Mouse (Mus musculus): ENCODE data around the gene Gm17455. TPM values are rescaled to one million over a fixed set of nuclear protein-coding genes. Genes with fewer than 3 reads are reported as not detected.

Gene Gm17455
- polyA plus RNA-seq, 1 experiment from 2014 or later = 1.0 TPM

DNA sequence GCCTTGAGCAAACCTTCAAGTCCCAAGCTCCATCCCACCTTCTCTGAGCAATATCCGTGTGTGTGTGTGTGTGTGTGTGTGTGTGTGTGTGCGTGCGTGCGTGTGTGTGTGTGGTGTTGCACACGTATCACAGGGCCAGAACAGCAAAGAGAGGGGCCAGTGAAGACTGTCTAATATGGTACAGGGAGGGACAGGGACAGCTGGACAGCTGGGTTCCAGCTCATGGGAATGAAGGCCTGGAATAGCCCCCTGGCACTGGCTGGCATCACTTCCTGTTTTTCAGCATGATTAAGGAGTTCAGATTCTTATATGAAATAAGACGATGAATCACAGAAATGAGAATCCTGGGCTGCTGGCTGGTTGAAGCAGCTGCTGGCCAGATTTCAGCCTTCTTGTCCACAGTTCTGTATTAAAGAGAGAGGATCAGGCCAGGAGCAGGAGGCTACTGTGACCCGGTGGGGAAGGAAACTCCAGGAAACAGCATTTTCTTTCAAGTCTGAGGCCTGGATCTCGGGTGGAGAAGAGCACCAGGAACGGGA lies 20.0 kb upstream of the Gm17455 start:
- Histone ChIP-seq H3K27ac (no peak overlapping the region), H3K4me1 (peaks cover 22% of the 10 kb centered on the region), H3K4me2 (replicated peaks) (no peak overlapping the region), H3K27me3 (no peaks in the 10 kb centered on the region), H3K36me3 (no peaks in the 10 kb centered on the region), H3K4me3 (no peak overlapping the region), H3K9ac (no peak overlapping the region; the same call in 1 of the 2 replicates), H3K9me3 (no peaks in the 10 kb centered on the region)
- 69% methylated on average over 9 of the region's 9 CpGs for WGBS
- ATAC-seq (ENCODE audit: low FRiP score, low read depth) = no peak

DNA sequence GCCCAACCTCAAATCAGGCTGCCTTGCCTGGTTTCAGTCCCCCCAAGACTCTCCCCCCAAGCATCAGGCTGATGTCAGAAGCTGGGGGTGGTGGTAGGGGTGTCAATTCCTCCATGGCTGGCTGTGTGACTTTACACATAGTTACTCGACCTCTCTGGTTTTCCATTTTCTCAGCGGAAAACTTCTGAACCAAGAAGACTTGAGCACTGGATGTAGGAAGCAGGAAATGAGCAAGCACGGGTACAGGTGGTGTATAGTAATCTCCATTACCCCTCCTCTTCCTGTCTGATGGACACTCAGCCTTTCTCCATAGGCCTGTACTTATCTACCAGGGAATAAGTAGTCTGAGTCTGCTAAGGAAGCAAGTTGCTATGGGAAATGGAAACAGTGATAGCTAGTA lies 19.3 kb upstream of the Gm17455 start:
- 68% methylated on average over 3 of the region's 3 CpGs for WGBS
- H3K4me1 ChIP-seq = peaks cover 22% of the 10 kb centered on the region

DNA sequence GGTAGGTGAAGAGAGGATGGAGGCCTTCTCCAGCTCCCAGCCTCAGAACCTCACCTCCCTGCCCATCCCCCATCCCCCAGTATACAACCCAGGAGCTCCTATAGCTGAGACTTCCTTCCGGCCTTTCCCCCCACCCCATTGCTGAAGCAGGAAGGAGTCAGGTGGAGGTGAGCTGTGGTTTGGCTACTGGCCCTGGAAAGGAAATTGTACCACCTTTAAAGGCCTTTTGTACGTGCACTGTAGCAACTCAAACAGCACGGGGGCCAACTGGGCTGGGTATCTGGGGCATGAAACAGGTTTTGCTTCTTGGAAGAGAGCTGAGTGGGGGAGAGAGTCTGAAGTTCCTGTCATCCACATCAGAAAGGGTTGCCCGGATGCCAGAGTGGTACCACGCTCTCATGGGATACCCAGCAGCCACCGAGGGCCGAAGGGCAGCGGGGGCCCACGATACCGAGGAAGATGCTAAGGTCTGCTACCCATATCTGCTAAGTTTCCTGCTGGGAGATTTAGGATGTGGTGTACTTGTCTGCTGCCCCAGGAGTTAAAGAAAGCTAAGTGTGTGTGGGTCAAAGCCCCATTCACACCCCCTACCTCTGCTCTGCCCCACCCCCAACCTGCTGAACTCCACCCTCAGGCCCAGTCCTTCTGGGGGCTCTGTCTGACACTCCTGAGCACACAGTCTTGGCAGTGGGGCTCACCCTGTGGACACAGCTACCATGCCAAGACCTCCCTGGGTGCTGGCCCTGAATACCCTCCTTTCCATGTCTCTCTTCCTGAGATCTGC lies 18.2 kb upstream of the Gm17455 start:
- Histone ChIP-seq H3K4me2 (replicated peaks) (no peak overlapping the region), H3K9ac (peak overlapping the region; percentile 20; the same call in 1 of the 2 replicates), H3K27me3 (no peaks in the 10 kb centered on the region), H3K36me3 (no peaks in the 10 kb centered on the region), H3K4me1 (peaks cover 22% of the 10 kb centered on the region), H3K4me3 (no peak overlapping the region), H3K9me3 (no peaks in the 10 kb centered on the region), H3K27ac (peak overlapping the region; percentile 33; the same call in 1 of the 2 replicates)
- ATAC-seq (ENCODE audit: low FRiP score, low read depth) = no peak
- WGBS = 69% methylated on average over 10 of the region's 10 CpGs

More for the DNA sequence above, 19.3 kb upstream of the Gm17455 start:
- Histone ChIP-seq H3K4me3 (no peak overlapping the region), H3K9ac (no peak overlapping the region; the same call in 1 of the 2 replicates), H3K27me3 (no peaks in the 10 kb centered on the region), H3K36me3 (no peaks in the 10 kb centered on the region), H3K4me2 (replicated peaks) (no peak overlapping the region), H3K9me3 (no peaks in the 10 kb centered on the region), H3K27ac (no peak overlapping the region)
- no peak for ATAC-seq (ENCODE audit: low FRiP score, low read depth)

DNA sequence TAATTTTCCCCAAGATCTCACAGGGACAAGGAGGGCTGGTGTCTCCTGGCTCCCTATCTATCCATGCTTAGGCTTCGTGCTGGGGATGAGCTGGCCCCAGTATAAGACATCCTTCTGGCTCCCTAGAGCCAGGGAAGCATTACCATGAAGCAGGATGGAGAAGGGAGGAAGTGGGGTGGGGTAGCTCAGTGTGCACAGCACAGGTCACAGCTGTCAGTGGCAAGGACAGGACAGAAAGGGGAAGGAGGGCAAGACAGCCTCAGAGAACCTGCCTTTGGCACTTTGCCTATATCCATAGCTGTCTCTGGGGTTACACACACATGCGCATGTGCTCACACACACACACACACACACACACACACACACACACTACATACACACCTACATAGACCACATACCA lies 11.2 kb upstream of the Gm17455 start:
- no peaks in the 10 kb centered on the region for H3K9me3 ChIP-seq
- H3K9ac ChIP-seq = no peak overlapping the region
- H3K27me3 ChIP-seq = no peaks in the 10 kb centered on the region
- H3K4me2 ChIP-seq (replicated peaks) = no peak overlapping the region
- no peak overlapping the region for H3K27ac ChIP-seq
- no peak overlapping the region for H3K4me3 ChIP-seq
- ATAC-seq (ENCODE audit: low FRiP score, low read depth) = no peak
- no peaks in the 10 kb centered on the region for H3K36me3 ChIP-seq
- WGBS = 79% methylated on average over 2 of the region's 2 CpGs
- H3K4me1 ChIP-seq = 0 out of 2 replicates have a peak, but pooled peaks cover 7% of the 10 kb centered on the region

DNA sequence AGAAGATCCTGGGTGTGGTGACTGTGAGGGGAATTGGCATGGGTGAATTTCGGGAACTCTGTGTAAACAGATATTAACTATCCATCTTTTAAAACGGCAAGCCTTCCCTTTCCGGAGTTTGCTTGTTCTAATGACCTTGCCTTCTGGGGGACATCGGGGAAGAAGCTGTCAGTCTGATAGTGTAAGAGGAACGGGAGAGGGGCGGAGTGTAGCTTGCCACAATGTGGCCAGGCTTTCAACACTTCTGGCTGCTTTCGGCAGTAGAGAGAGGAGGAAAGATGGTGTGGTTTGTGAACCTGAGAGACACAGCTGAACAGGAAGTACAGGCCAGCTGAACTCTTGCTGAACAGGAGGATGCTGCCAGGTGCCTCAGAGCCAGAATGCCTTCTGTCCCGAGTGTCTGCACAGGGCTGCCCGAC lies 10.1 kb upstream of the Gm17455 start:
- ATAC-seq (ENCODE audit: low FRiP score, low read depth) = no peak
- Histone ChIP-seq H3K4me2 (replicated peaks) (no peak overlapping the region), H3K9ac (no peak overlapping the region), H3K36me3 (no peaks in the 10 kb centered on the region), H3K4me1 (0 out of 2 replicates have a peak, but pooled peaks cover 7% of the 10 kb centered on the region), H3K9me3 (no peaks in the 10 kb centered on the region), H3K27ac (no peak overlapping the region), H3K4me3 (no peak overlapping the region), H3K27me3 (no peaks in the 10 kb centered on the region)
- 45% methylated on average over 9 of the region's 9 CpGs for WGBS

DNA sequence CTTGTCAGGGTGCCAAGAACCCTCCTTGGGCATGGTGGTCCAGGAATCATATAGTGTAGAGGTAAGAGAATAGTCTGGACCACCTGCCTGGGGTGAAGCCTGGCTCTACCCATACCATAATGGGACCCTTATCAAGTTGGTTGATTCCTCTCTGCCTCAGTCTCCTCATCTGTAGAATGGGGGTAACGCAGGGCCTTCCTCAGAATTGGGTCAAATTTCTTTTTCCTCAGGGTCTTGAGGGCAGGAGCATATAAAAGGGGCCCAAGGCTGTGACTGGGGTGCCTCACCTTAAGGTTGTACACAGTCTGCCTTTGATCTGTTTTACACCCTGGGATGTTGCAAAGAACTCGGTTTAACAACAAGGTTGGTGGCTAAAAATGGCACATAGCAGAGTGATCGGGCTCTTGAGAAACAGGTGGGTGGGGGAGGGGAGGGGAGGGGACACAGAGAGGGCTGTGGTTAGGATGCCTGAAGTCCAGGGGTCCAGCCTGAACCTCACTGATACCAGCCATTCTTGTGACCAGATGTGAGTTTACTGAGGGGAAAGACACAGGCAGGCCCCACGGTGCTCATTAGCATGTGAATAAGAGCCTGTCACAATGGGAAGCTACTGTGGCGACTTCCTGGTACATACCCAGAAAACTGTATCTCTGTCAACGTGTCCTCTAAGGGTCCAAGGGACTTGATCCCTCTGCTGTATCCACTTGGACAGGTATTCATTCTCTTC lies 9.2 kb upstream of the Gm17455 start:
- Histone ChIP-seq H3K9me3 (no peaks in the 10 kb centered on the region), H3K27me3 (no peaks in the 10 kb centered on the region), H3K4me1 (0 out of 2 replicates have a peak, but pooled peaks cover 7% of the 10 kb centered on the region), H3K4me2 (replicated peaks) (no peak overlapping the region), H3K4me3 (no peak overlapping the region), H3K9ac (no peak overlapping the region), H3K27ac (no peak overlapping the region), H3K36me3 (no peaks in the 10 kb centered on the region)
- no peak for ATAC-seq (ENCODE audit: low FRiP score, low read depth)
- WGBS = 48% methylated on average over 6 of the region's 6 CpGs

DNA sequence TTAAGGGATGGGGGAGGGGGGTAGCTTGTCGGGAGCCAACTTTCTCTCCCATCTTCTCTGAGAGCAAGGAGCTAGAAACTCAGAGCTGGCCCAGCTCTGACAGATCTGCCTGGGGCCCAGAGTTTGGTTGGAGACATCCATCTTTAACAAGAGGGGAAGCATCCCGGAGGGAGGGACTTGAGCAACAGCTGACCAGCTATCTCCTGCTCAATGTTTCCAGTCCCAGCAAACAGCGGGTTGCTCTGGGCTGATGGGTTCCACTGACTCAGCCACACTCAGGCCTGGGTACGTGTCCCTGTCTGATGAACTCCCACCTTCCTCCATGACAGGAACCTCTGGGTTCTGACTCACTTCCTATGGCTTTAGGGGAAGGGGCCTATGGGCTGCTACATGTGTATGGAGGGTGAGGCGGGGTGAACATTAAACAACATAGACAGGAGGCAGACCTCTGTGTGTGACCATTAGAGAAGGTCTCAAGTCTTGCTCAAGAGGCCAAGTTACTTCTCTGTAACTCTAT lies 8.6 kb upstream of the Gm17455 start:
- ATAC-seq (ENCODE audit: low FRiP score, low read depth) = no peak
- WGBS = 72% methylated on average over 5 of the region's 5 CpGs
- Histone ChIP-seq H3K27ac (no peak overlapping the region), H3K36me3 (no peaks in the 10 kb centered on the region), H3K4me3 (no peak overlapping the region), H3K4me2 (replicated peaks) (no peak overlapping the region), H3K9me3 (no peaks in the 10 kb centered on the region), H3K27me3 (no peaks in the 10 kb centered on the region), H3K4me1 (0 out of 2 replicates have a peak, but pooled peaks cover 7% of the 10 kb centered on the region), H3K9ac (no peak overlapping the region)

DNA sequence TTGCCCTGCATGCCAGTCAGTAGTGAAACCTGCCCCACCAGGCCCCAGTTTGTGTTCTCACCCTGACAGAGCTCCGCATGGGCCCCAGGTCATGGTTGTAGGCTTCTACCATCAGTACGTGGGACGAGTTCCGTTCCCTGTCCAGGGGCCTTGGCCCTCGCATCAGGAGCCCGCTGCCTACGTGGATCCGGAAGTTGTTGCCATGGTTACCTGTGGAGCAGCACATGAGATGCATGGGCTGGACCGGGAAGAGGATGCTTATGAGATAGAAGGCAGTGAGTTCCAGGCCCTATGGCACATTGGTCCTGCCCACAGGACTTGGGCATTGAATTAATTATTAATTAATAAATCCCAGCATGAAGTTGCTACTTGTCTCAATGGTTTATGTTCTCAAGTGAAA lies 7.9 kb upstream of the Gm17455 start:
- WGBS = 92% methylated on average over 9 of the region's 9 CpGs
- no peak overlapping the region for H3K27ac ChIP-seq
- H3K9me3 ChIP-seq = no peaks in the 10 kb centered on the region
- no peak overlapping the region for H3K4me3 ChIP-seq
- no peaks in the 10 kb centered on the region for H3K36me3 ChIP-seq
- no peak for ATAC-seq (ENCODE audit: low FRiP score, low read depth)
- no peak overlapping the region for H3K4me2 ChIP-seq (replicated peaks)
- H3K9ac ChIP-seq = no peak overlapping the region
- H3K27me3 ChIP-seq = no peaks in the 10 kb centered on the region
- H3K4me1 ChIP-seq = 0 out of 2 replicates have a peak, but pooled peaks cover 7% of the 10 kb centered on the region

DNA sequence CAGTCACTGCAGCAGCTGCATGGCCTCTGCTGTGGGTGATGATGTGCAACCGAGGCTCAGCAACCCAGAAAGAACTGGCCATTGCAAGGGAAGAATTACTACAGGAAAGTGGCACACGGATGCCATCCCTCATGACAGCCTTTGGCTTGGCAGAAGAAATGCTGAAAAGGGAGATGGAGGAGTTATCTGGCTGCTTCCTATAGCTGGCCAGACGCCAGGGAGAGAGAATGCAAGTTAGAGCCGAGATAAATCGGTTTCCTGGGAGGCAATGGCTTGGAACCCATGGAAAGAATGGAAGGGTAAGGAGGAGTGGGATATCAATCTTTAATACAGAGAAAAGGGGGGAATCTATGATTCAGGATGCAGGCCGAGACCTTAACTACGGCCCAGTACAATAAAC lies 4.6 kb upstream of the Gm17455 start:
- H3K4me1 ChIP-seq = peaks cover 8% of the 10 kb centered on the region
- no peak overlapping the region for H3K27ac ChIP-seq
- H3K4me2 ChIP-seq (replicated peaks) = no peak overlapping the region
- 86% methylated on average over 7 of the region's 7 CpGs for WGBS
- no peaks in the 10 kb centered on the region for H3K27me3 ChIP-seq
- no peak overlapping the region for H3K9ac ChIP-seq
- no peak overlapping the region for H3K4me3 ChIP-seq
- no peaks in the 10 kb centered on the region for H3K36me3 ChIP-seq
- no peaks in the 10 kb centered on the region for H3K9me3 ChIP-seq
- ATAC-seq (ENCODE audit: low FRiP score, low read depth) = no peak

DNA sequence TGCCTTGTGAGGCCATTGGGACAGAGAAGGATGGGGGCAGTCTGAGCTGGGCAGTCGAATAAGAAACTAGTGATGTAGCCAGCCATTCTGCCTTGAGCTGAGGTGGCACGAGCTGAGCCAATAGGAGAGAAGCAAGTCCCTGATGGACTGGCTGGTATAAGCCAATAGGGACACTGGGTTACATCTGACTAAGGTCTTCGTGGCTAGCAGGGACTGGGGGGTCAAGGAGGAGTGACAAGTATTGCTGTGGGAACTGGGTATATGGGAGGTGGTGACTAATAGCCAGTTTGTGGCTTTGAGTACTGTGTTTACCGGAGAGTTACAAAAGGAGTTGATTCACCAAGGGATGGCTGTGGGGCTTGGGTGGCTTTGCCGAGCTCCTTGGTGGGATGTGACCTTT lies 3.9 kb upstream of the Gm17455 start:
- ATAC-seq (ENCODE audit: low FRiP score, low read depth) = no peak
- H3K4me3 ChIP-seq = no peak overlapping the region
- no peak overlapping the region for H3K9ac ChIP-seq
- H3K4me2 ChIP-seq (replicated peaks) = no peak overlapping the region
- H3K36me3 ChIP-seq = no peaks in the 10 kb centered on the region
- H3K27me3 ChIP-seq = no peaks in the 10 kb centered on the region
- peaks cover 15% of the 10 kb centered on the region for H3K4me1 ChIP-seq
- WGBS = 74% methylated on average over 5 of the region's 5 CpGs
- H3K9me3 ChIP-seq = no peaks in the 10 kb centered on the region
- no peak overlapping the region for H3K27ac ChIP-seq

DNA sequence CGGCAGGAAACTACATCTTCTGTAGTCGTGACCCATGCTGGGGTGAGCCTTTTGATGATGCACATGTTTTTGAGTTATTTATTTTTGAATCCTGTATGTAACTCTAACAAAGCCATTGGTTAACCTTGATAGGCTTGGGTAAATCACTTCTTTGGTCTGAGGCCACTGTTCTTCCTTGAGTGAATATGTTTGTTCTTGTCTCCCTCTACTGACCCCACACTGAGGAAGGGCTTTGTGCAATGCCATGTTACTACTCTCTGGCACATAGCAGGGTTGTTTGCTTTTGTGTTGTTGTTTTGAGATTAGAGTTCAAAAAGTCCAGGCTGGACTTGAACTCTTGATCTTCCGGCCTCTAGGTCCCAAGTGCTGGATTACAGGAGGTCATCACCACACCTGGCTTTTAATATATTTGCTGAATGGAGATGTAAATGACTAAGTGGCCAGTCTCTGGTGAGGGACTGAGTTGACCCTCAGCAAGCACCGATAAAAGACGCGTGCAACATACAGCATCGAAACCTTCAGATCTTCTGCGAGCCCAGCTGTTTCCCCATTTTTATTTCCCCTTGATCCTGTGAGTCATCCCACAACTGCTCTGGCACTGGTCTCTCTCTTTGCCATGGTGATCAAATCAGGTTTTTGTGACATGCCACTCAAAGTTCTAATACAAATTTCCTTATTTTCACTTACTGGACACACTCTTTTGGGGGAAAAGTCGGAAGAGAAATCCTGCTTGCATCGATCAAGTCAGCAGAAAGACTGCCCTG lies 1.3 kb upstream of the Gm17455 start:
- Histone ChIP-seq H3K9me3 (no peaks in the 10 kb centered on the region), H3K27me3 (no peaks in the 10 kb centered on the region), H3K36me3 (no peaks in the 10 kb centered on the region), H3K4me1 (peaks cover 21% of the 10 kb centered on the region), H3K4me3 (no peak overlapping the region), H3K9ac (no peak overlapping the region), H3K27ac (no peak overlapping the region), H3K4me2 (replicated peaks) (no peak overlapping the region)
- WGBS = 89% methylated on average over 10 of the region's 10 CpGs
- ATAC-seq (ENCODE audit: low FRiP score, low read depth) = no peak

Measured in limb, embryonic 13.5 days (tissue).